Mouse (Mus musculus): ENCODE measurements around the gene 4921504E06Rik.

GRCm38 (mm10) chr2:19455228-19455627, 98.5 kb downstream of the 4921504E06Rik start:
- TF ChIP-seq CTCF (IDR thresholded peaks at IDR 0.05; ENCODE audit: extremely low read depth, insufficient read depth, low read length) = no peak
- no peak for TF ChIP-seq POLR2A (IDR thresholded peaks at IDR 0.05; ENCODE audit: extremely low read depth, insufficient read depth, low read length)

Data from cortical plate, adult 2 months (tissue).